Mouse (Mus musculus): Measurements from ENCODE around the gene Esd. TPM values are rescaled to one million over a fixed set of nuclear protein-coding genes. Genes with fewer than 3 reads are reported as not detected.

Gene Esd
- 87.7 and 89.4 TPM in 2 replicates for polyA plus RNA-seq (2012; rRNA removed)

GRCm38 (mm10) chr14:74732079-74732783, at the start of gene Esd:
Gene Esd (plus strand): TSS chr14:74732297.
- DNase-seq (ENCODE audit: extremely low spot score in 1 of 2, low spot score in 1 of 2), result peak; percentile 75 to 85

GRCm38 (mm10) chr14:74684298-74684978, 47.7 kb upstream of the Esd start:
- DNase-seq (ENCODE audit: extremely low spot score in 1 of 2, low spot score in 1 of 2), result no peak

- DNase-seq (ENCODE audit: extremely low spot score in 1 of 2, low spot score in 1 of 2), result no peak
These were observed 40.1 kb upstream of the Esd start for GRCm38 (mm10) chr14:74691963-74692362.

GRCm38 (mm10) chr14:74696766-74697165, 35.3 kb upstream of the Esd start:
- no peak for DNase-seq (ENCODE audit: extremely low spot score in 1 of 2, low spot score in 1 of 2)

- DNase-seq (ENCODE audit: extremely low spot score in 1 of 2, low spot score in 1 of 2), result no peak
These were observed 34.7 kb upstream of the Esd start for GRCm38 (mm10) chr14:74697432-74697831.

- no peak for DNase-seq (ENCODE audit: extremely low spot score in 1 of 2, low spot score in 1 of 2)
These were observed 32.9 kb upstream of the Esd start for GRCm38 (mm10) chr14:74699241-74699640.

- no peak for DNase-seq (ENCODE audit: extremely low spot score in 1 of 2, low spot score in 1 of 2)
These were observed 28.2 kb upstream of the Esd start for GRCm38 (mm10) chr14:74703930-74704329.

GRCm38 (mm10) chr14:74709054-74709453, 23.0 kb upstream of the Esd start:
- DNase-seq (ENCODE audit: extremely low spot score in 1 of 2, low spot score in 1 of 2), result peak in 1 of 2 experiments; percentile 79

GRCm38 (mm10) chr14:74723541-74723940, 8.6 kb upstream of the Esd start:
- no peak for DNase-seq (ENCODE audit: extremely low spot score in 1 of 2, low spot score in 1 of 2)

- no peak for DNase-seq (ENCODE audit: extremely low spot score in 1 of 2, low spot score in 1 of 2)
These were observed 647 bp upstream of the Esd start for GRCm38 (mm10) chr14:74731221-74732078.

- DNase-seq (ENCODE audit: extremely low spot score in 1 of 2, low spot score in 1 of 2), result no peak
These were observed 1.3 kb downstream of the Esd start for GRCm38 (mm10) chr14:74733397-74733796.

- no peak for DNase-seq (ENCODE audit: extremely low spot score in 1 of 2, low spot score in 1 of 2)
These were observed 3.4 kb downstream of the Esd start for GRCm38 (mm10) chr14:74735471-74735870.

GRCm38 (mm10) chr14:74736850-74737249, 4.8 kb downstream of the Esd start:
- DNase-seq (ENCODE audit: extremely low spot score in 1 of 2, low spot score in 1 of 2), result no peak

- DNase-seq (ENCODE audit: extremely low spot score in 1 of 2, low spot score in 1 of 2), result peak; percentile 15 to 80
These were observed 32.3 kb downstream of the Esd start for GRCm38 (mm10) chr14:74764191-74764918.

GRCm38 (mm10) chr14:74767892-74768291, 35.8 kb downstream of the Esd start:
- no peak for DNase-seq (ENCODE audit: extremely low spot score in 1 of 2, low spot score in 1 of 2)

GRCm38 (mm10) chr14:74774046-74774619, 42.0 kb downstream of the Esd start:
- DNase-seq (ENCODE audit: extremely low spot score in 1 of 2, low spot score in 1 of 2), result no peak

- no peak for DNase-seq (ENCODE audit: extremely low spot score in 1 of 2, low spot score in 1 of 2)
These were observed 52.3 kb downstream of the Esd start for GRCm38 (mm10) chr14:74784243-74784934.

- no peak for DNase-seq (ENCODE audit: extremely low spot score in 1 of 2, low spot score in 1 of 2)
These were observed 55.6 kb downstream of the Esd start for GRCm38 (mm10) chr14:74787717-74788116.

- DNase-seq (ENCODE audit: extremely low spot score in 1 of 2, low spot score in 1 of 2), result no peak
These were observed 56.7 kb downstream of the Esd start for GRCm38 (mm10) chr14:74788766-74789165.

GRCm38 (mm10) chr14:74790535-74790934, 58.4 kb downstream of the Esd start:
- DNase-seq (ENCODE audit: extremely low spot score in 1 of 2, low spot score in 1 of 2), result no peak
